Mouse (Mus musculus) CD8-positive naive resting alpha-beta T cell, adult 57 days (primary cell): Measurements from ENCODE around the gene Abcb1a. TPM values are rescaled to one million over a fixed set of nuclear protein-coding genes. Genes with fewer than 3 reads are reported as not detected.

Source experiments
- total RNA-seq: library from RNA; stranded (reverse); gene quantifications from one replicate; pipeline ENCODE4 v1.2.4, GENCODE M21; 2023

Gene Abcb1a
- total RNA-seq: 13.1 TPM

DNA sequence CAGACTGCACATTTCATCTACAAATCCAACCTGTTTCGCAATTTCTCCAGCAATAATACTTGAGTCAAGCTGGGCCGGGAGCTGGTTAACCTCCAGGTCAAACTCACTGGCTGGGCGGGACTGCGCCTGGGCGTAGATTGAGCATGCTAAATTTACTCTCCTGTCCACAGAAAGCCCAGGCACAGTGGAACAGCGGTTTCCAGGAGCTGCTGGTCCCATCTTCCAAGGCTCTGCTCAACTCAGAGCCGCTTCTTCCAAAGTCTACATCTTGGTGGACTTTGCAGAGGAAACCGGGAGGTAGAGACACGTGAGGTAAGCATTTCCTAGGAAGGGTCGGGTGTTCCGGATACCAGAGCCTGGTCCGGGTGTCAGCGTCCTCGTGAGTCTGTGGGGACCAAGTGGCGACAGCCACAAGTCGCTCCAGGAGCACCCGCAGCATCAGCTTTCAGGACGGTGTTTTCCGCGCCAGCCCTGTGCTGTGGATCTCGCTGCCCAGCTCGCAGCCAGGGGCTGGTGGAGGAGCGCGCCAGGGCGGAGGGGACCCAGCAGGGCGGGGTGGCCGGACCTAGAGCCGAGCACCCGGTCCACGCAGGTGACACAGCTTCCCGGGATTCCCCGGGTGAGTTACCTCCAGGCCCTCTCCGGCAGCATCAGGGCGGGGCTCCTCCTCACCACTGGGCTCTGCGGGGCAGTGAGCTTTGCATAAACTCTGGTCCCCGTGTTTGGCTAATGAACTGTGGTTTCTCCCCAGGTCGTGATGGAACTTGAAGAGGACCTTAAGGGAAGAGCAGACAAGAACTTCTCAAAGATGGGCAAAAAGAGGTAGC is at the start of gene Abcb1a:
Gene Abcb1a (plus strand): TSS at position 167 of the 827 bp plus-strand sequence.

GRCm38 (mm10) chr5:8622596-8623231 is 37.2 kb upstream of the Abcb1a start, which contains the start of gene Rundc3b:
Rundc3b (minus strand) TSS chr5:8622952.

Other genes with a start within 250 kb of the Abcb1a start
- 84.8 TPM for gene Dbf4, start 237.4 kb upstream of the Abcb1a start, total RNA-seq
- gene Slc25a40, start 237.2 kb upstream of the Abcb1a start, total RNA-seq: 26.5 TPM
- 14.5 TPM for gene Rundc3b, start 37.1 kb upstream of the Abcb1a start, total RNA-seq
- gene Abcb1b, start 138.1 kb downstream of the Abcb1a start, total RNA-seq: 11.2 TPM
- gene Abcb4, start 233.6 kb downstream of the Abcb1a start, total RNA-seq: 0.58 TPM